ENCODE assay signal across 7 mouse cellular contexts in genomic region chr19:8713306-8713996, GRCm38 (mm10). TPM values are rescaled to one million over a fixed set of nuclear protein-coding genes. Genes with fewer than 3 reads are reported as not detected.
A peak's percentile ranks its signal among the peaks of the same experiment; 100 is the strongest.
DNase-seq lines count a peak whose midpoint lies in the region; ATAC-seq and TF ChIP-seq lines count a peak whose summit lies in the region.

No protein-coding gene starts in this region.

- peak overlapping the region; percentile 92 for H3K9ac ChIP-seq in embryonic facial prominence, embryonic 12.5 days
- peak overlapping the region; percentile 77 for H3K9ac ChIP-seq in heart, adult 2 months (ENCODE audit: low read depth, low read length)
- peak overlapping the region; percentile 85 for H3K9ac ChIP-seq in limb, embryonic 12.5 days (replicated peaks)
- peak overlapping the region; percentile 90 for H3K9ac ChIP-seq in midbrain, embryonic 14.5 days (replicated peaks; ENCODE audit: low read length)

- peak; percentile 93 for ATAC-seq in embryonic facial prominence, embryonic 12.5 days (ENCODE audit: insufficient number of reproducible peaks, insufficient read depth, low FRiP score, low TSS enrichment)
- ATAC-seq in limb, embryonic 12.5 days (ENCODE audit: insufficient number of reproducible peaks, insufficient read depth, low FRiP score, low TSS enrichment, low read depth), result peak; percentile 84
- ATAC-seq in midbrain, embryonic 14.5 days (ENCODE audit: low FRiP score, low TSS enrichment), result peak; percentile 87

- peak overlapping the region; percentile 86 for H3K4me3 ChIP-seq in embryonic facial prominence, embryonic 12.5 days
- peak overlapping the region; percentile 84 for H3K4me3 ChIP-seq in heart, adult 2 months
- H3K4me3 ChIP-seq in limb, embryonic 12.5 days (replicated peaks), result peak overlapping the region; percentile 77
- peak overlapping the region; percentile 78 for H3K4me3 ChIP-seq in midbrain, embryonic 14.5 days (replicated peaks; ENCODE audit: low read depth, low read length)

- no peaks in the 10 kb centered on the region for H3K27me3 ChIP-seq in embryonic facial prominence, embryonic 12.5 days
- no peaks in the 10 kb centered on the region for H3K27me3 ChIP-seq in heart, adult 2 months (ENCODE audit: control insufficient read depth, insufficient read depth, low read length)
- H3K27me3 ChIP-seq in limb, embryonic 12.5 days, result no peaks in the 10 kb centered on the region
- no peaks in the 10 kb centered on the region for H3K27me3 ChIP-seq in midbrain, embryonic 14.5 days (ENCODE audit: control insufficient read depth, insufficient read depth, low read length)

- H3K4me1 ChIP-seq in embryonic facial prominence, embryonic 12.5 days, result peaks cover 22% of the 10 kb centered on the region
- peaks cover 11% of the 10 kb centered on the region for H3K4me1 ChIP-seq in heart, adult 2 months (ENCODE audit: control insufficient read depth, insufficient read depth, low read length)
- peaks cover 21% of the 10 kb centered on the region for H3K4me1 ChIP-seq in limb, embryonic 12.5 days (replicated peaks)
- H3K4me1 ChIP-seq in midbrain, embryonic 14.5 days (ENCODE audit: control insufficient read depth, insufficient read depth, low read length), result peaks cover 23% of the 10 kb centered on the region

- peak overlapping the region; percentile 68 for H3K4me2 ChIP-seq in embryonic facial prominence, embryonic 12.5 days (replicated peaks)
- peak overlapping the region; percentile 71 for H3K4me2 ChIP-seq in limb, embryonic 12.5 days
- H3K4me2 ChIP-seq in midbrain, embryonic 14.5 days (ENCODE audit: low read length), result peak overlapping the region; percentile 72

- TF ChIP-seq CTCF in heart, adult 2 months (IDR thresholded peaks at IDR 0.05), result peak; percentile 92

- peaks cover 34% of the 10 kb centered on the region for H3K36me3 ChIP-seq in embryonic facial prominence, embryonic 12.5 days
- H3K36me3 ChIP-seq in heart, adult 2 months (ENCODE audit: control insufficient read depth, insufficient read depth, low read length), result peaks cover 29% of the 10 kb centered on the region
- H3K36me3 ChIP-seq in limb, embryonic 12.5 days, result peaks cover 37% of the 10 kb centered on the region
- H3K36me3 ChIP-seq in midbrain, embryonic 14.5 days (ENCODE audit: control insufficient read depth, insufficient read depth, low read length), result peaks cover 26% of the 10 kb centered on the region

- TF ChIP-seq POLR2A in heart, adult 2 months (IDR thresholded peaks at IDR 0.05; ENCODE audit: insufficient read depth, low read depth, low read length), result peak; percentile 99

- H3K79me2 ChIP-seq in heart, adult 2 months (replicated peaks; ENCODE audit: control insufficient read depth, insufficient read depth, low read length), result no peaks in the 10 kb centered on the region

- H3K9me3 ChIP-seq in embryonic facial prominence, embryonic 12.5 days, result no peaks in the 10 kb centered on the region
- no peaks in the 10 kb centered on the region for H3K9me3 ChIP-seq in limb, embryonic 12.5 days
- no peaks in the 10 kb centered on the region for H3K9me3 ChIP-seq in midbrain, embryonic 14.5 days (ENCODE audit: control insufficient read depth, low read length)

- intact Hi-C loops in heart, adult 2 months (cut with DNase I), result loop anchor here (1.0 to 10.0 kb wide), 2 partner anchors 10 to 391 kb away; partner anchors contain the start of gene Slc3a2

- peak; percentile 95 to 96 for DNase-seq in adrenal gland, postnatal 36 days
- DNase-seq in heart, adult 2 months, result peak; percentile 95
- peak; percentile 92 to 96 for DNase-seq in kidney, adult 8-10 months
- peak; percentile 93 for DNase-seq in midbrain, embryonic 14.5 days
- DNase-seq in spleen, adult 12 weeks (ENCODE audit: low spot score), result peak; percentile 92

- WGBS in embryonic facial prominence, embryonic 12.5 days, result under 1% methylated on average over 51 of the region's 51 CpGs
- under 1% methylated on average over 51 of the region's 51 CpGs for WGBS in heart, adult 2 months
- under 1% methylated on average over 51 of the region's 51 CpGs for WGBS in limb, embryonic 12.5 days
- 0% methylated on average over 51 of the region's 51 CpGs for WGBS in midbrain, embryonic 14.5 days

- peak; percentile 61 for TF ChIP-seq EP300 in heart, adult 2 months (IDR thresholded peaks at IDR 0.05; ENCODE audit: insufficient read depth, low read depth, low read length)

- H3K27ac ChIP-seq in embryonic facial prominence, embryonic 12.5 days, result peak overlapping the region; percentile 93
- H3K27ac ChIP-seq in heart, adult 2 months, result peak overlapping the region; percentile 90
- peak overlapping the region; percentile 94 for H3K27ac ChIP-seq in limb, embryonic 12.5 days
- peak overlapping the region; percentile 91 for H3K27ac ChIP-seq in midbrain, embryonic 14.5 days (replicated peaks; ENCODE audit: low read depth, low read length)

RNA-seq across cellular contexts. Expression of gene Slc3a2, which starts 9.7 kb away (rescaled TPM):
- total RNA-seq in adrenal gland, postnatal 36 days (2021), result 100 to 1,000 TPM; 354 to 445 TPM
- 119 and 122 TPM in 2 replicates for polyA plus RNA-seq in embryonic facial prominence, embryonic 12.5 days (2016; fragmentation: Nextera tagmentation; extraction: Ambion mirVana)
- 10 to 100 TPM; 41.0 to 42.2 TPM for total RNA-seq in heart, adult 2 months (2021)
- polyA plus RNA-seq in heart, adult 2 months (2012; rRNA removed), result 60.9 and 61.1 TPM in 2 replicates
- polyA plus RNA-seq in limb, embryonic 12.5 days (2016; fragmentation: Nextera tagmentation; extraction: Ambion mirVana), result 114 and 115 TPM in 2 replicates
- 157 TPM in 2 replicates for polyA plus RNA-seq in midbrain, embryonic 14.5 days (2014; fragmentation: Nextera tagmentation; extraction: Ambion mirVana)

RNA-seq across cellular contexts. Expression of gene Wdr74, which starts 22.2 kb away (rescaled TPM):
- 10 to 100 TPM; 52.3 to 71.2 TPM for total RNA-seq in adrenal gland, postnatal 36 days (2021)
- polyA plus RNA-seq in embryonic facial prominence, embryonic 12.5 days (2016; fragmentation: Nextera tagmentation; extraction: Ambion mirVana), result 88.5 and 98.3 TPM in 2 replicates
- 10 to 100 TPM; 18.7 to 19.2 TPM for total RNA-seq in heart, adult 2 months (2021)
- polyA plus RNA-seq in heart, adult 2 months (2012; rRNA removed), result 15.7 and 18.2 TPM in 2 replicates
- 92.4 and 96.6 TPM in 2 replicates for polyA plus RNA-seq in limb, embryonic 12.5 days (2016; fragmentation: Nextera tagmentation; extraction: Ambion mirVana)
- 89.1 and 95.7 TPM in 2 replicates for polyA plus RNA-seq in midbrain, embryonic 14.5 days (2014; fragmentation: Nextera tagmentation; extraction: Ambion mirVana)

RNA-seq across cellular contexts. Expression of gene 1700092M07Rik, which starts 27.1 kb away (rescaled TPM):
- 1 to 10 TPM in 1 of 2 experiments, under 1 TPM in 1; 0.82 to 1.0 TPM for total RNA-seq in adrenal gland, postnatal 36 days (2021)
- 2.6 and 2.7 TPM in 2 replicates for polyA plus RNA-seq in embryonic facial prominence, embryonic 12.5 days (2016; fragmentation: Nextera tagmentation; extraction: Ambion mirVana)
- under 1 TPM in 1 of 2 experiments, not detected in 1; 0.57 TPM for total RNA-seq in heart, adult 2 months (2021)
- 0.62 and 1.3 TPM in 2 replicates for polyA plus RNA-seq in heart, adult 2 months (2012; rRNA removed)
- 2.7 and 3.5 TPM in 2 replicates for polyA plus RNA-seq in limb, embryonic 12.5 days (2016; fragmentation: Nextera tagmentation; extraction: Ambion mirVana)
- polyA plus RNA-seq in midbrain, embryonic 14.5 days (2014; fragmentation: Nextera tagmentation; extraction: Ambion mirVana), result 0.97 and 1.1 TPM in 2 replicates

RNA-seq across cellular contexts. Expression of gene Stx5a, which starts 27.8 kb away (rescaled TPM):
- 10 to 100 TPM; 83.6 to 92.9 TPM for total RNA-seq in adrenal gland, postnatal 36 days (2021)
- polyA plus RNA-seq in embryonic facial prominence, embryonic 12.5 days (2016; fragmentation: Nextera tagmentation; extraction: Ambion mirVana), result 165 and 172 TPM in 2 replicates
- total RNA-seq in heart, adult 2 months (2021), result 10 to 100 TPM; 23.8 to 25.3 TPM
- polyA plus RNA-seq in heart, adult 2 months (2012; rRNA removed), result 33.4 and 49.3 TPM in 2 replicates
- polyA plus RNA-seq in limb, embryonic 12.5 days (2016; fragmentation: Nextera tagmentation; extraction: Ambion mirVana), result 168 and 169 TPM in 2 replicates
- polyA plus RNA-seq in midbrain, embryonic 14.5 days (2014; fragmentation: Nextera tagmentation; extraction: Ambion mirVana), result 102 and 110 TPM in 2 replicates

RNA-seq across cellular contexts. Expression of gene Nxf1, which starts 43.4 kb away (rescaled TPM):
- total RNA-seq in adrenal gland, postnatal 36 days (2021), result 100 to 1,000 TPM in 1 of 2 experiments, 10 to 100 TPM in 1; 94.7 to 144 TPM
- polyA plus RNA-seq in embryonic facial prominence, embryonic 12.5 days (2016; fragmentation: Nextera tagmentation; extraction: Ambion mirVana), result 218 and 221 TPM in 2 replicates
- 10 to 100 TPM; 35.5 to 41.8 TPM for total RNA-seq in heart, adult 2 months (2021)
- polyA plus RNA-seq in heart, adult 2 months (2012; rRNA removed), result 66.5 and 93.2 TPM in 2 replicates
- 219 and 237 TPM in 2 replicates for polyA plus RNA-seq in limb, embryonic 12.5 days (2016; fragmentation: Nextera tagmentation; extraction: Ambion mirVana)
- 146 and 171 TPM in 2 replicates for polyA plus RNA-seq in midbrain, embryonic 14.5 days (2014; fragmentation: Nextera tagmentation; extraction: Ambion mirVana)

Comparison
In these comparisons a context has a peak if more than half of its experiments do, and no peak if none do; other contexts are left out.
1. Peak in every context shown above with its lines: DNase-seq, ATAC-seq, H3K4me3 ChIP-seq and H3K27ac ChIP-seq.